Mouse (Mus musculus) ES-Bruce4 (cell line): Measurements from ENCODE around the gene Fdxacb1. TPM values are rescaled to one million over a fixed set of nuclear protein-coding genes. Genes with fewer than 3 reads are reported as not detected.
A peak's percentile ranks its signal among the peaks of the same experiment; 100 is the strongest.

Experiments used
- H3K27ac ChIP-seq: 2 replicates; pipeline ENCODE4 v1.5.1; 2012; ENCODE audit warnings: low read length, inconsistent platforms; ENCODE audit not compliant: insufficient read depth
- H3K27me3 ChIP-seq: 2 replicates; pipeline ENCODE4 v1.6.1; 2012; ENCODE audit warnings: mild to moderate bottlenecking, low read length, inconsistent platforms; ENCODE audit not compliant: control insufficient read depth, poor library complexity, insufficient read depth, severe bottlenecking
- H3K36me3 ChIP-seq: 2 replicates; pipeline ENCODE4 v1.6.1; 2012; ENCODE audit warnings: inconsistent platforms, mild to moderate bottlenecking, low read length, moderate library complexity; ENCODE audit not compliant: control insufficient read depth, poor library complexity, insufficient read depth, severe bottlenecking
- H3K4me1 ChIP-seq: one replicate; pipeline ENCODE4 v1.8.1; 2011; ENCODE audit warnings: low read length; ENCODE audit not compliant: control insufficient read depth, insufficient read depth
- H3K4me3 ChIP-seq: 2 replicates; pipeline ENCODE4 v1.5.1; 2011; ENCODE audit warnings: low read depth, mild to moderate bottlenecking, low read length
- H3K9ac ChIP-seq: 2 replicates; pipeline ENCODE4 v1.6.1; 2012; ENCODE audit warnings: low read depth, mild to moderate bottlenecking, inconsistent platforms; ENCODE audit not compliant: poor library complexity, severe bottlenecking
- H3K9me3 ChIP-seq: replicated peaks from 2 replicates; pipeline ENCODE4 v1.6.1; 2012; ENCODE audit warnings: mild to moderate bottlenecking, low read length, inconsistent platforms; ENCODE audit not compliant: control insufficient read depth, poor library complexity, insufficient read depth, severe bottlenecking
- CTCF ChIP-seq: IDR thresholded peaks from one replicate; pipeline ENCODE4 v1.8.1; 2011; ENCODE audit warnings: low read depth, low read length
- EP300 ChIP-seq: IDR thresholded peaks from 2 replicates; pipeline ENCODE4 v1.6.1; 2011; ENCODE audit warnings: low read depth, low read length; ENCODE audit not compliant: insufficient read depth
- POLR2A ChIP-seq: IDR thresholded peaks from one replicate; pipeline ENCODE4 v1.8.1; 2011; ENCODE audit warnings: low read length; ENCODE audit not compliant: insufficient read depth
- polyA plus RNA-seq: library from polyadenylated mRNA; stranded (reverse); fragments of >200 nt; gene quantifications from 2 replicates; pipeline ENCODE4 v1.2.4, GENCODE M21; 2011; ENCODE audit warnings: low read depth; ENCODE audit not compliant: missing spikeins, insufficient read depth, insufficient read length

Fdxacb1 gene
- polyA plus RNA-seq, 1 experiment, result 8.5 TPM

- TF ChIP-seq CTCF (no peak), EP300 (no peak), POLR2A (no peak)
- H3K4me3 ChIP-seq, result no peak overlapping the region
Observed at GRCm38 (mm10) chr9:50753947-50754346, 14.1 kb upstream of the Fdxacb1 start.

GRCm38 (mm10) chr9:50756711-50757110, 11.3 kb upstream of the Fdxacb1 start:
- no peak for TF ChIP-seq POLR2A
- no peak for TF ChIP-seq EP300
- no peak for TF ChIP-seq CTCF
- Histone ChIP-seq H3K36me3 (no peaks in the 10 kb centered on the region), H3K9ac (no peak overlapping the region), H3K27me3 (no peaks in the 10 kb centered on the region), H3K4me1 (peaks cover 2% of the 10 kb centered on the region), H3K4me3 (no peak overlapping the region), H3K9me3 (no peaks in the 10 kb centered on the region), H3K27ac (no peak overlapping the region)

More at GRCm38 (mm10) chr9:50753947-50754346, 14.1 kb upstream of the Fdxacb1 start:
- H3K4me1 ChIP-seq, result peaks cover 2% of the 10 kb centered on the region
- H3K27ac ChIP-seq, result no peak overlapping the region
- no peaks in the 10 kb centered on the region for H3K9me3 ChIP-seq
- H3K27me3 ChIP-seq, result no peaks in the 10 kb centered on the region
- H3K36me3 ChIP-seq, result no peaks in the 10 kb centered on the region
- H3K9ac ChIP-seq, result no peak overlapping the region

GRCm38 (mm10) chr9:50761520-50762243, 6.4 kb upstream of the Fdxacb1 start:
- H3K27me3 ChIP-seq, result no peaks in the 10 kb centered on the region
- H3K9me3 ChIP-seq, result no peaks in the 10 kb centered on the region
- H3K9ac ChIP-seq, result no peak overlapping the region
- no peak overlapping the region for H3K27ac ChIP-seq
- H3K4me3 ChIP-seq, result no peak overlapping the region
- TF ChIP-seq CTCF (no peak), POLR2A (no peak), EP300 (no peak)
- no peaks in the 10 kb centered on the region for H3K4me1 ChIP-seq
- H3K36me3 ChIP-seq, result no peaks in the 10 kb centered on the region

- TF ChIP-seq CTCF (peak; percentile 76), POLR2A (no peak), EP300 (no peak)
- Histone ChIP-seq H3K27ac (no peak overlapping the region), H3K9me3 (no peaks in the 10 kb centered on the region), H3K27me3 (no peaks in the 10 kb centered on the region), H3K36me3 (no peaks in the 10 kb centered on the region), H3K4me1 (no peaks in the 10 kb centered on the region), H3K9ac (no peak overlapping the region), H3K4me3 (no peak overlapping the region)
Observed at GRCm38 (mm10) chr9:50763331-50763730, 4.7 kb upstream of the Fdxacb1 start.

- TF ChIP-seq POLR2A, result no peak
- no peak for TF ChIP-seq CTCF
- no peak for TF ChIP-seq EP300
- H3K27ac ChIP-seq, result no peak overlapping the region
- H3K36me3 ChIP-seq, result 0 out of 2 replicates have a peak, but pooled peaks cover 2% of the 10 kb centered on the region
- H3K4me1 ChIP-seq, result no peaks in the 10 kb centered on the region
- H3K9ac ChIP-seq, result peak overlapping the region; percentile 69
- peak overlapping the region; percentile 74 for H3K4me3 ChIP-seq
- H3K27me3 ChIP-seq, result no peaks in the 10 kb centered on the region
- H3K9me3 ChIP-seq, result no peaks in the 10 kb centered on the region
Observed at GRCm38 (mm10) chr9:50767531-50768106, 417 bp upstream of the Fdxacb1 start.

- Histone ChIP-seq H3K4me3 (no peak overlapping the region), H3K27me3 (no peaks in the 10 kb centered on the region), H3K4me1 (no peaks in the 10 kb centered on the region), H3K9ac (no peak overlapping the region), H3K27ac (no peak overlapping the region), H3K36me3 (0 out of 2 replicates have a peak, but pooled peaks cover 2% of the 10 kb centered on the region), H3K9me3 (no peaks in the 10 kb centered on the region)
- TF ChIP-seq CTCF (no peak), EP300 (no peak), POLR2A (no peak)
Observed at GRCm38 (mm10) chr9:50770011-50770410, 2.0 kb downstream of the Fdxacb1 start.
